Mouse (Mus musculus) limb, embryonic 10.5 days (tissue): ENCODE results near the gene Setd3. TPM values are rescaled to one million over a fixed set of nuclear protein-coding genes. Genes with fewer than 3 reads are reported as not detected.
A peak's percentile ranks its signal among the peaks of the same experiment; 100 is the strongest.

Experiments
- DNase-seq: peaks from one replicate; pipeline ENCODE4 v3.0.0-alpha.2; 2017; ENCODE audit warnings: low spot score
- H3K27ac ChIP-seq: fragments of 300-500 bp; sonication (generic); 2 replicates; pipeline ENCODE4 v1.5.1; 2016; ENCODE audit warnings: mild to moderate bottlenecking
- H3K27me3 ChIP-seq: fragments of 300-500 bp; sonication (generic); 2 replicates; pipeline ENCODE4 v1.6.1; 2016; ENCODE audit warnings: low read depth, mild to moderate bottlenecking; ENCODE audit not compliant: poor library complexity, severe bottlenecking
- H3K36me3 ChIP-seq: fragments of 300-500 bp; sonication (generic); 2 replicates; pipeline ENCODE4 v1.6.1; 2016; ENCODE audit warnings: mild to moderate bottlenecking, moderate library complexity
- H3K4me1 ChIP-seq: fragments of 300-500 bp; sonication (generic); 2 replicates; pipeline ENCODE4 v1.6.1; 2016
- H3K4me3 ChIP-seq: fragments of 300-500 bp; sonication (generic); 2 replicates; pipeline ENCODE4 v1.5.1; 2016; ENCODE audit warnings: mild to moderate bottlenecking, moderate library complexity
- H3K9me3 ChIP-seq: fragments of 300-500 bp; sonication (generic); replicated peaks from 2 replicates; pipeline ENCODE4 v1.6.1; 2016; ENCODE audit warnings: mild to moderate bottlenecking
- WGBS: fragments of 180-500 bp; shearing (Covaris S2); methylation state at CpG from one replicate; pipeline ENCODE4 v1.1.7; 2016; 5-methylcytosine and 5-hydroxymethylcytosine counted together
- polyA plus RNA-seq: library from polyadenylated mRNA; unstranded; fragments of >200 nt; fragmentation: Nextera tagmentation; extraction: Ambion mirVana; gene quantifications from 2 replicates; pipeline ENCODE4 v1.2.1, GENCODE M21; 2016

Setd3 gene
- polyA plus RNA-seq, 1 experiment from 2014 or later, result 76.9 TPM

- H3K4me3 ChIP-seq, result no peak overlapping the region
- H3K27me3 ChIP-seq, result no peaks in the 10 kb centered on the region
- no peaks in the 10 kb centered on the region for H3K4me1 ChIP-seq
- H3K9me3 ChIP-seq, result no peaks in the 10 kb centered on the region
- H3K36me3 ChIP-seq, result peaks cover 58% of the 10 kb centered on the region
- WGBS, result 91% methylated on average over 3 of the region's 3 CpGs
- DNase-seq, result no peak
- no peak overlapping the region for H3K27ac ChIP-seq
These were observed 15.4 kb downstream of the Setd3 start for GRCm38 (mm10) chr12:108163706-108164105.

GRCm38 (mm10) chr12:108162036-108162435, 17.1 kb downstream of the Setd3 start:
- no peak overlapping the region for H3K4me3 ChIP-seq
- no peak for DNase-seq
- H3K4me1 ChIP-seq, result no peaks in the 10 kb centered on the region
- no peak overlapping the region for H3K27ac ChIP-seq
- no peaks in the 10 kb centered on the region for H3K27me3 ChIP-seq
- H3K9me3 ChIP-seq, result no peaks in the 10 kb centered on the region
- H3K36me3 ChIP-seq, result peaks cover 72% of the 10 kb centered on the region
- 95% methylated on average over 1 of the region's 1 CpGs for WGBS

- H3K36me3 ChIP-seq, result peaks cover 89% of the 10 kb centered on the region
- H3K4me3 ChIP-seq, result no peak overlapping the region
- H3K4me1 ChIP-seq, result no peaks in the 10 kb centered on the region
- H3K27ac ChIP-seq, result no peak overlapping the region
- H3K9me3 ChIP-seq, result no peaks in the 10 kb centered on the region
- H3K27me3 ChIP-seq, result no peaks in the 10 kb centered on the region
- no peak for DNase-seq
These were observed 19.3 kb downstream of the Setd3 start for GRCm38 (mm10) chr12:108159863-108160262.

- DNase-seq, result no peak
- H3K27me3 ChIP-seq, result no peaks in the 10 kb centered on the region
- no peak overlapping the region for H3K4me3 ChIP-seq
- no peaks in the 10 kb centered on the region for H3K4me1 ChIP-seq
- 96% methylated on average over 2 of the region's 2 CpGs for WGBS
- H3K9me3 ChIP-seq, result no peaks in the 10 kb centered on the region
- H3K36me3 ChIP-seq, result peaks cover 75% of the 10 kb centered on the region
- no peak overlapping the region for H3K27ac ChIP-seq
These were observed 26.4 kb downstream of the Setd3 start for GRCm38 (mm10) chr12:108152743-108153142.

- no peaks in the 10 kb centered on the region for H3K27me3 ChIP-seq
- no peak for DNase-seq
- no peak overlapping the region for H3K4me3 ChIP-seq
- H3K4me1 ChIP-seq, result no peaks in the 10 kb centered on the region
- H3K9me3 ChIP-seq, result no peaks in the 10 kb centered on the region
- 85% methylated on average over 3 of the region's 3 CpGs for WGBS
- peaks cover 69% of the 10 kb centered on the region for H3K36me3 ChIP-seq
- H3K27ac ChIP-seq, result no peak overlapping the region
These were observed 29.4 kb downstream of the Setd3 start for GRCm38 (mm10) chr12:108149764-108150163.

- WGBS, result 92% methylated on average over 3 of the region's 3 CpGs
- DNase-seq, result no peak
- Histone ChIP-seq H3K4me3 (no peak overlapping the region), H3K27ac (no peak overlapping the region), H3K9me3 (no peaks in the 10 kb centered on the region), H3K27me3 (no peaks in the 10 kb centered on the region), H3K4me1 (no peaks in the 10 kb centered on the region), H3K36me3 (peaks cover 53% of the 10 kb centered on the region)
These were observed 33.9 kb downstream of the Setd3 start for GRCm38 (mm10) chr12:108145198-108145597.

GRCm38 (mm10) chr12:108143624-108144498, 35.3 kb downstream of the Setd3 start:
- H3K9me3 ChIP-seq, result no peaks in the 10 kb centered on the region
- no peaks in the 10 kb centered on the region for H3K4me1 ChIP-seq
- no peaks in the 10 kb centered on the region for H3K27me3 ChIP-seq
- peaks cover 44% of the 10 kb centered on the region for H3K36me3 ChIP-seq
- 80% methylated on average over 5 of the region's 5 CpGs for WGBS
- no peak overlapping the region for H3K27ac ChIP-seq
- no peak overlapping the region for H3K4me3 ChIP-seq
- no peak for DNase-seq

- WGBS, result 83% methylated on average over 6 of the region's 6 CpGs
- no peak for DNase-seq
These were observed 43.4 kb downstream of the Setd3 start for GRCm38 (mm10) chr12:108135610-108136208.

GRCm38 (mm10) chr12:108133181-108133580, 45.9 kb downstream of the Setd3 start:
- Histone ChIP-seq H3K9me3 (no peaks in the 10 kb centered on the region), H3K27ac (no peak overlapping the region), H3K36me3 (peaks cover 58% of the 10 kb centered on the region), H3K4me3 (no peak overlapping the region), H3K4me1 (peaks cover 24% of the 10 kb centered on the region), H3K27me3 (no peaks in the 10 kb centered on the region)
- DNase-seq, result no peak
- WGBS, result 54% methylated on average over 2 of the region's 2 CpGs

More at GRCm38 (mm10) chr12:108135610-108136208, 43.4 kb downstream of the Setd3 start:
- Histone ChIP-seq H3K4me1 (peaks cover 24% of the 10 kb centered on the region), H3K36me3 (peaks cover 36% of the 10 kb centered on the region), H3K9me3 (no peaks in the 10 kb centered on the region), H3K27me3 (no peaks in the 10 kb centered on the region), H3K4me3 (no peak overlapping the region), H3K27ac (no peak overlapping the region)

- peaks cover 24% of the 10 kb centered on the region for H3K4me1 ChIP-seq
- no peak overlapping the region for H3K4me3 ChIP-seq
- no peak for DNase-seq
- peaks cover 60% of the 10 kb centered on the region for H3K36me3 ChIP-seq
- WGBS, result 83% methylated on average over 8 of the region's 8 CpGs
- H3K9me3 ChIP-seq, result no peaks in the 10 kb centered on the region
- H3K27ac ChIP-seq, result peak overlapping the region; percentile 30; the same call in 1 of the 2 replicates
- no peaks in the 10 kb centered on the region for H3K27me3 ChIP-seq
These were observed 46.6 kb downstream of the Setd3 start for GRCm38 (mm10) chr12:108132450-108133070.

GRCm38 (mm10) chr12:108121288-108121687, 57.8 kb downstream of the Setd3 start:
- 8% methylated on average over 2 of the region's 2 CpGs for WGBS
- DNase-seq, result peak; percentile 82
- Histone ChIP-seq H3K36me3 (peaks cover 14% of the 10 kb centered on the region), H3K4me3 (no peak overlapping the region), H3K27me3 (no peaks in the 10 kb centered on the region), H3K27ac (no peak overlapping the region), H3K9me3 (no peaks in the 10 kb centered on the region), H3K4me1 (peaks cover 24% of the 10 kb centered on the region)

GRCm38 (mm10) chr12:108120434-108120833, 58.7 kb downstream of the Setd3 start:
- Histone ChIP-seq H3K4me1 (peaks cover 24% of the 10 kb centered on the region), H3K4me3 (no peak overlapping the region), H3K27me3 (no peaks in the 10 kb centered on the region), H3K36me3 (peaks cover 21% of the 10 kb centered on the region), H3K27ac (no peak overlapping the region), H3K9me3 (no peaks in the 10 kb centered on the region)
- WGBS, result 69% methylated on average over 6 of the region's 6 CpGs
- DNase-seq, result no peak

GRCm38 (mm10) chr12:108119930-108120329, 59.2 kb downstream of the Setd3 start:
- 62% methylated on average over 9 of the region's 9 CpGs for WGBS
- no peaks in the 10 kb centered on the region for H3K9me3 ChIP-seq
- DNase-seq, result no peak
- H3K4me3 ChIP-seq, result no peak overlapping the region
- H3K36me3 ChIP-seq, result peaks cover 22% of the 10 kb centered on the region
- no peak overlapping the region for H3K27ac ChIP-seq
- H3K4me1 ChIP-seq, result peaks cover 24% of the 10 kb centered on the region
- no peaks in the 10 kb centered on the region for H3K27me3 ChIP-seq
